Mouse (Mus musculus) embryonic facial prominence, embryonic 10.5 days (tissue): ENCODE measurements at regions not wholly inside any gene's neighbourhood (a gene's known extent, or its start where the extent isn't known, plus 50 kb on each side); places are given as distances from the start of the nearest gene placed in this dataset.

ENCODE experiments used
- DNase-seq: peaks from one replicate; pipeline ENCODE4 v3.0.0-alpha.2; 2017; ENCODE audit warnings: low spot score
- H3K27ac ChIP-seq: fragments of 300-500 bp; sonication (generic); replicated peaks from 2 replicates; pipeline ENCODE4 v1.5.1; 2016; ENCODE audit warnings: mild to moderate bottlenecking
- H3K27me3 ChIP-seq: fragments of 300-500 bp; sonication (generic); replicated peaks from 2 replicates; pipeline ENCODE4 v1.6.1; 2016; ENCODE audit warnings: low read depth, mild to moderate bottlenecking; ENCODE audit not compliant: poor library complexity, severe bottlenecking
- H3K36me3 ChIP-seq: fragments of 300-500 bp; sonication (generic); replicated peaks from 2 replicates; pipeline ENCODE4 v1.6.1; 2016; ENCODE audit warnings: mild to moderate bottlenecking, moderate library complexity
- H3K4me1 ChIP-seq: fragments of 300-500 bp; sonication (generic); 2 replicates; pipeline ENCODE4 v1.6.1; 2016
- H3K4me3 ChIP-seq: fragments of 300-500 bp; sonication (generic); 2 replicates; pipeline ENCODE4 v1.5.1; 2016; ENCODE audit warnings: mild to moderate bottlenecking, moderate library complexity
- H3K9me3 ChIP-seq: fragments of 300-500 bp; sonication (generic); 2 replicates; pipeline ENCODE4 v1.6.1; 2016; ENCODE audit warnings: mild to moderate bottlenecking
- WGBS: fragments of 180-500 bp; shearing (Covaris S2); methylation state at CpG from one replicate; pipeline ENCODE4 v1.1.7; 2016; 5-methylcytosine and 5-hydroxymethylcytosine counted together

- Histone ChIP-seq H3K27me3 (peaks cover 3% of the 10 kb centered on the region; the same call in 1 of the 2 replicates), H3K4me1 (peaks cover 10% of the 10 kb centered on the region), H3K27ac (no peak overlapping the region), H3K4me3 (no peak overlapping the region), H3K9me3 (no peaks in the 10 kb centered on the region), H3K36me3 (no peaks in the 10 kb centered on the region)
- no peak for DNase-seq
- WGBS = 70% methylated on average over 2 of the region's 2 CpGs
These were observed 123.6 kb downstream of the Chic2 start for GRCm38 (mm10) chr5:74920939-74921338.

- peaks cover 3% of the 10 kb centered on the region; the same call in 1 of the 2 replicates for H3K27me3 ChIP-seq
- H3K27ac ChIP-seq = no peak overlapping the region
- no peak overlapping the region for H3K4me3 ChIP-seq
- peaks cover 10% of the 10 kb centered on the region for H3K4me1 ChIP-seq
- no peaks in the 10 kb centered on the region for H3K9me3 ChIP-seq
- H3K36me3 ChIP-seq = no peaks in the 10 kb centered on the region
- no peak for DNase-seq
- 42% methylated on average over 5 of the region's 5 CpGs for WGBS
These were observed 124.1 kb downstream of the Chic2 start for GRCm38 (mm10) chr5:74920490-74920889.

- Histone ChIP-seq H3K36me3 (no peaks in the 10 kb centered on the region), H3K4me1 (peaks cover 14% of the 10 kb centered on the region), H3K27ac (0 out of 2 replicates have a peak overlapping the region, but pooled peaks have one; percentile 20), H3K9me3 (peaks cover 3% of the 10 kb centered on the region; the same call in 1 of the 2 replicates), H3K27me3 (no peaks in the 10 kb centered on the region), H3K4me3 (no peak overlapping the region)
- peak; percentile 43 for DNase-seq
- 38% methylated on average over 7 of the region's 7 CpGs for WGBS
These were observed 139.0 kb downstream of the Chic2 start for GRCm38 (mm10) chr5:74905504-74906061.

GRCm38 (mm10) chr5:74904927-74905503, 139.6 kb downstream of the Chic2 start:
- no peak for DNase-seq
- no peaks in the 10 kb centered on the region for H3K27me3 ChIP-seq
- H3K27ac ChIP-seq = 0 out of 2 replicates have a peak overlapping the region, but pooled peaks have one; percentile 20
- peaks cover 14% of the 10 kb centered on the region for H3K4me1 ChIP-seq
- 61% methylated on average over 7 of the region's 7 CpGs for WGBS
- no peaks in the 10 kb centered on the region for H3K36me3 ChIP-seq
- no peak overlapping the region for H3K4me3 ChIP-seq
- H3K9me3 ChIP-seq = peaks cover 3% of the 10 kb centered on the region; the same call in 1 of the 2 replicates

- H3K27ac ChIP-seq = no peak overlapping the region
- peaks cover 14% of the 10 kb centered on the region for H3K4me1 ChIP-seq
- no peaks in the 10 kb centered on the region for H3K36me3 ChIP-seq
- peaks cover 3% of the 10 kb centered on the region; the same call in 1 of the 2 replicates for H3K9me3 ChIP-seq
- no peaks in the 10 kb centered on the region for H3K27me3 ChIP-seq
- H3K4me3 ChIP-seq = no peak overlapping the region
- 73% methylated on average over 3 of the region's 3 CpGs for WGBS
- no peak for DNase-seq
These were observed 140.2 kb downstream of the Chic2 start for GRCm38 (mm10) chr5:74904327-74904726.

- DNase-seq = no peak
- no peaks in the 10 kb centered on the region for H3K36me3 ChIP-seq
- H3K27ac ChIP-seq = no peak overlapping the region
- H3K4me1 ChIP-seq = peaks cover 14% of the 10 kb centered on the region
- H3K9me3 ChIP-seq = peaks cover 3% of the 10 kb centered on the region; the same call in 1 of the 2 replicates
- H3K4me3 ChIP-seq = no peak overlapping the region
- WGBS = 91% methylated on average over 6 of the region's 6 CpGs
- no peaks in the 10 kb centered on the region for H3K27me3 ChIP-seq
These were observed 140.9 kb downstream of the Chic2 start for GRCm38 (mm10) chr5:74903711-74904110.

GRCm38 (mm10) chr5:74897133-74897532, 147.4 kb downstream of the Chic2 start:
- no peak overlapping the region for H3K27ac ChIP-seq
- 87% methylated on average over 8 of the region's 8 CpGs for WGBS
- no peak for DNase-seq

GRCm38 (mm10) chr5:74893276-74893675, 151.3 kb downstream of the Chic2 start:
- H3K27me3 ChIP-seq = peaks cover 11% of the 10 kb centered on the region; the same call in 1 of the 2 replicates
- no peak overlapping the region for H3K4me3 ChIP-seq
- H3K4me1 ChIP-seq = peaks cover 25% of the 10 kb centered on the region
- no peaks in the 10 kb centered on the region for H3K9me3 ChIP-seq
- WGBS = 81% methylated on average over 5 of the region's 5 CpGs
- no peak for DNase-seq
- no peaks in the 10 kb centered on the region for H3K36me3 ChIP-seq
- no peak overlapping the region for H3K27ac ChIP-seq

More at GRCm38 (mm10) chr5:74897133-74897532, 147.4 kb downstream of the Chic2 start:
- peaks cover 10% of the 10 kb centered on the region for H3K4me1 ChIP-seq
- no peak overlapping the region for H3K4me3 ChIP-seq
- no peaks in the 10 kb centered on the region for H3K36me3 ChIP-seq
- no peaks in the 10 kb centered on the region for H3K9me3 ChIP-seq
- peaks cover 11% of the 10 kb centered on the region; the same call in 1 of the 2 replicates for H3K27me3 ChIP-seq

- no peak overlapping the region for H3K4me3 ChIP-seq
- no peak for DNase-seq
- WGBS = 31% methylated on average over 3 of the region's 3 CpGs
- peaks cover 11% of the 10 kb centered on the region; the same call in 1 of the 2 replicates for H3K27me3 ChIP-seq
- H3K9me3 ChIP-seq = no peaks in the 10 kb centered on the region
- H3K27ac ChIP-seq = peak overlapping the region; percentile 35; the same call in 1 of the 2 replicates
- no peaks in the 10 kb centered on the region for H3K36me3 ChIP-seq
- H3K4me1 ChIP-seq = peaks cover 20% of the 10 kb centered on the region
These were observed 153.0 kb downstream of the Chic2 start for GRCm38 (mm10) chr5:74891541-74891940.

- no peak overlapping the region for H3K4me3 ChIP-seq
- H3K9me3 ChIP-seq = peaks cover 9% of the 10 kb centered on the region; the same call in 1 of the 2 replicates
- H3K27me3 ChIP-seq = 0 out of 2 replicates have a peak, but pooled peaks cover 3% of the 10 kb centered on the region
- no peak for DNase-seq
- H3K27ac ChIP-seq = no peak overlapping the region
- H3K4me1 ChIP-seq = peaks cover 20% of the 10 kb centered on the region
- H3K36me3 ChIP-seq = no peaks in the 10 kb centered on the region
- 63% methylated on average over 8 of the region's 8 CpGs for WGBS
These were observed 155.6 kb downstream of the Chic2 start for GRCm38 (mm10) chr5:74888934-74889333.

GRCm38 (mm10) chr5:74885958-74886357, 158.6 kb downstream of the Chic2 start:
- DNase-seq = no peak
- Histone ChIP-seq H3K27ac (no peak overlapping the region), H3K9me3 (peaks cover 9% of the 10 kb centered on the region; the same call in 1 of the 2 replicates), H3K36me3 (no peaks in the 10 kb centered on the region), H3K27me3 (no peaks in the 10 kb centered on the region), H3K4me3 (no peak overlapping the region), H3K4me1 (peaks cover 5% of the 10 kb centered on the region; the same call in 1 of the 2 replicates)
- 87% methylated on average over 3 of the region's 3 CpGs for WGBS

- Histone ChIP-seq H3K4me1 (peaks cover 19% of the 10 kb centered on the region), H3K36me3 (no peaks in the 10 kb centered on the region), H3K4me3 (no peak overlapping the region), H3K27me3 (no peaks in the 10 kb centered on the region), H3K9me3 (peaks cover 9% of the 10 kb centered on the region; the same call in 1 of the 2 replicates), H3K27ac (no peak overlapping the region)
- WGBS = 79% methylated on average over 12 of the region's 12 CpGs
- no peak for DNase-seq
These were observed 162.0 kb downstream of the Chic2 start for GRCm38 (mm10) chr5:74882563-74882962.
